Mouse (Mus musculus): Measurements from ENCODE around the gene Pdilt.

DNA sequence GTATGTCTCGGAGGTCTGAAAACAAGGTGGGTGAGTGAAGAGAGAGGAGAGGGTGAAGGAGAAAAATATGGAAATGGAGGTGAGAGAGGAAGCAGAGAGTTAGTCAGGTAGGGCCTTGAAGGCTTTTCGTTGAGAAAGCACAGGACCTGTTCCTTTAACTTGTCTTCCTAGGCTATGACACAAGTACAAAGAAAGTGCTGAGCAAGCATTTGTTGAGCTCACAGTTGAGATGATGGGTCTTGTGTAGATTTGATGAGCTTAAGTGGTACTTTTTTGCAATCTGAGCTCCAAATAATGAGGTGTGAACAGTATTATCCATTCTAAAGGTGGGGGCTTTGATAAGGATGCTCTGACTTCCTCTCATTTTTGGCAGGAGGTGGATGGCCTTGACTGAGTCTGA, 11.1 kb upstream of the Pdilt start:
- TF ChIP-seq CTCF (IDR thresholded peaks at IDR 0.05; ENCODE audit: low read depth, low read length) (no peak), TAL1 (conservative IDR thresholded peaks at IDR 0.05; ENCODE audit: low read depth, low read length) (no peak), POLR2AphosphoS5 (IDR thresholded peaks at IDR 0.05; ENCODE audit: insufficient replicate concordance, low read depth, low read length) (no peak)
